Mouse (Mus musculus): ENCODE results near the gene Rnf128.

- no peak for TF ChIP-seq TAL1 (IDR thresholded peaks at IDR 0.05; ENCODE audit: low read length)
- no peak for TF ChIP-seq GATA1 (IDR thresholded peaks at IDR 0.05; ENCODE audit: low read length)
Measured at GRCm38 (mm10) chrX:139622071-139622470, 59.0 kb downstream of the Rnf128 start.
